Mouse (Mus musculus) C3H10T1/2 (cell line): Measurements from ENCODE around the gene Ctrl. TPM values are rescaled to one million over a fixed set of nuclear protein-coding genes. Genes with fewer than 3 reads are reported as not detected.

Experiments
- polyA plus RNA-seq, 2 experiments: library from polyadenylated mRNA; unstranded; fragments of >200 nt; fragmentation: generic; extraction: Trizol; gene quantifications; one replicate each; pipeline ENCODE4 v1.2.1; 2012; ENCODE audit warnings: missing spikeins in 2 of 2

The Ctrl gene
- 1 to 10 TPM in 1 of 2 experiments, under 1 TPM in 1; 0.04 to 1.2 TPM for polyA plus RNA-seq

DNA sequence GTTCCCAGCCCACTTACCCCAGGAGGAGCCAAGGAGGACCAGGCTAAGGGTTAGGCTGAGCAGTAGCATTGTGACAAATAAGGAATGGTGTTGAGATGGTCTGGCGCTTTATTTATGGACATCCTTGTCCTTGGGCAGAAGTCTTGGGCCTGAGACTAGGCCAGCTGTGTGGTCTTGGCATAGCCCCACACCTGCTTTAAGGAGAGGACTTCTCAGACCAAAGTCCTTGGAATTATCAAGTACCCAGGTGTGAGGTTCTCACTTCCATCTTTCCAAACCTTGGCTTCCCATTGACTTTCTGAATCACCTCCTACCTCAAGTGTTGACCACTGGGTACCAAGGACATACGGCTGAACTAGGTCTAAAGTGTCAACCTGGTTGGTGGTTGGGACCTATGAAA is at the start of gene Ctrl:
Ctrl (minus strand) TSS at position 101 of the 400 bp plus-strand sequence.

DNA sequence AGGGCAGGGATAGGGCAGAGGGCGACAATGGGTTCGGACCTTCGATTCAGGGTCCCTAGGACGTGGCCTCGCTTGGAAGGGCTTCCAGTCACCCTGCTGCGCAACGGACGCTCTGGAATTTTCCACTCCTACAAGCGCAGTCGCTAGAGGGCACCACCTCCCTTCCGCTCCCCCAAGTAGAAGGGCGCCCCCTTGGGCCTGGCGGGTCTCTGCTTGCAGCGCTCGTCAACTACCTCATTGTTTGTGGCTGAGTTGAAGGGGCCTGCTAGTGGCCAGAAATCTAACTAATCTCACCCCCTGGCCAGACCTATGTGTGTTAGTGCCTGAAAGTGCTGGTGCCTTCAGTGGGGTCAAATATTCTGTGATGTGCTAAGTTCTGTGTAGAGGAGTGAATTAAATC is 45.7 kb upstream of the Ctrl start, which contains the start of gene Dpep3:
Dpep3 (minus strand) TSS at position 105 of the 400 bp plus-strand sequence.

DNA sequence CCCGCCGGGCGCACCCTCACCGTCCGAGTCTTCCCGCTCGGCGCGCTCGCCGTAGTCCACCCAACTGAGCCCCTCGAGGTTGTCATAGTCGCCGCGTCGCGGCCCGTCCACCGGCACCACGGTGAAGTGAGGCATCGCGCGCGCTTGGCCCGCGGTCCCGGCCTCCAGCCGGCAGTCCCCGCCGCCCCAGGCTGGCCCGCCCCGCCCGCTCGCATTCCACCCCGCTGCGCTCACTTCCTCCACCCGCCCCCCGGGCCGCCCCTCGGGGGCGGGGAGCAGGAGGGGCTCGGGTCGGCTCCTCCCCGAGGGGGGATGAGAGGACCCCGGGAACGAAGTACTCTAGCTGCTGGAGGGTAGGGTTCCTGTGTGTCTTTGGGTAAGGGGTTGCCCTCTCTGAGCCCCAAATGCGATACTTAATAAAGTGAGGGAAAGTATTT is 32.3 kb upstream of the Ctrl start, which contains the start of gene Slc12a4:
Slc12a4 (minus strand) TSS at position 193 of the 437 bp plus-strand sequence.

DNA sequence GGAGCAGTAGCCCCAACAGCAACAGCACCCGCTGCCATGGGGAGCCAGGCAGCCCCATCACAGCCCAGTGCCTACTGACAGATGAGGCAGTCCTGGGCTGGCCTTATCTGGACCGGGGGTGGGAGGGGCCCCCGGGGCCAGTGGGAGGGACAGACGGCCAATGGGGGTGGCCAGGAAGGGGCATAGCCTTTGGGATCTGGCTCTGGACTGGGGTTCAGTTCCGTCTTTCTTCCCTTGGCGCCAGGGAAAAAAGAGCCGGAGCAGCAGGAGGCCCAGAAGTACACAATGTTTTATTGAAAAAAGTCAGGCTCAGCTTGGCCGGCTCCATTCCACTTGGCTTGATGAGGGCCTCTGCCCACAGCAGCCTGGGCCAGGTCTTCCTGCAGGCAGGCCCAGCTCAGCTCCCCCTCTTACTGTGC is 9.7 kb upstream of the Ctrl start, which contains the start of gene Lcat:
Lcat (minus strand) TSS at position 62 of the 419 bp plus-strand sequence.

DNA sequence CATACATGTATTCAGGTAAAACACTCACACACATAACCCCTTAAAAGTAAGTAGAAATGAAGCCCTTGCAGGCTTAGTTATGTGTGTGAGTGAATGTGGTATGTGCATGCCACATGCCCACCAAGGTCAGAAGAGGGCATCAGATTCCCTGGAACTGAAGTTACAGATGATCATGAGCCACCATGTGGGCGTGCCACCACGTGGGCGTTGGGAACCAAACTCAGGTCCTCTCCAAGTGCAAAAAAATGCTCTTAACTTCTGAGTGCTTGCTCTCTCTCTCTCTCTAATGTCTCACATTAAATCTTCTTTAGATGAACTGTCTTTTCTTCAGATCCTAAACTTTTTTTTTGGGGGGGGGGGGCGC is 4.6 kb upstream of the Ctrl start, which contains the start of gene Psmb10:
Psmb10 (minus strand) TSS at position 139 of the 364 bp plus-strand sequence.

DNA sequence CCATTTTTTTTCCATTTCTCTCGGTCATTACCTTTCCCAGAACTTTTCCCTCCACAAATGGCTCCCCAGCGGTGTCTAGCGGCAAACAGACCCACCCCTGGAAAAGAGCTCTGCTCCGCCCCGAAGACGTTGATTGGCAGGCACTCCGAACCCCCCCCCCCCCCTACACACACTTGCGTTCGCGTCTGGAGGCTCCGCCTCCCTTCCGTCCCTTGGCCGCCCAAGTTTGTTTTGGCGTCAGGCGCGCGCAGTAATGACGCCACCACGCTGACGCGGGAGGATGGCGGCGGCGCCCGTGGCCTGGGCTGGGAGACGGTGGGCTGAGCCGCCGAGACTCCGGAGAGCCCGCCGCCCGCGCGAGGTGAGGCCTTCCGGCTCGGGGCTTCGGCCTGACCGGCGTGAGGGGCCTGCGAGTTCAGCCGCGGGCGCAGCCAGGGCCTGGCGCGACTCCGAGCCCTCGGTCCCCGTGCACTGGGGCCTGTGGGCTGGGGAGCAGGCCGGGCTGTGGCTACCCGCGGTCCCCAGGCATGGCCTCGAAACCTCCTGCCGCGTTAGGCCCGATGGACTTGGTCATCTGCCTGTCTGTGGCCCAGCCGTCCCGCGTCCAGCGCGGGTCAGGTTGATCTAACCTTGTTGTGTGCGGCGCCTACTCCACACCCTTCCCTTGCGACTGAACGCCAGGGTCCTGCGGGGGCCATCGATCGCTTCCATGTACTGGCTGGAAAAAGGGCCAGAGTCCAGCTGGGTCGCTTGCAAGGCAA is 33.3 kb downstream of the Ctrl start, which contains the start of gene Pskh1:
Pskh1 (plus strand) TSS at position 262 of the 761 bp plus-strand sequence.

DNA sequence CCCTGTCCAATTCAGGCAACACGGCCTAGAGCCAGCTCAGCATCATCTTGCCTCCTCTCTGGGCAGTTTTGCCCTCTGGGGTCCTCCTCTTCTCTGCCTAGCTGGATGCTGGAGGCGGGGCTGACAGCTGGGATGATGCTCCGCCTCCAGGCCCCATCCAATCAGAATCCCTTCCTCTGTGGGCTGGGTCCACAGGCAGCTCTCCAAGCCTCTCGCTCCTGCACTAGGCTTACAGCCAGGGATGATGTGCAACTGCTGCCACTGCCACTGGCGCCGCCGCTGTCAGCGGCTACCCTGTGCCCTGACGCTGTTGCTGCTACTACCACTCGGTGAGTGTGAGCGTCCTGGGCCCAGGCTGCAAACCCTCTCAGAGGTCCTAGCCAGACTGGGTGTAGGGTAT is 40.3 kb downstream of the Ctrl start, which contains the start of gene Nrn1l:
Nrn1l (plus strand) TSS at position 229 of the 400 bp plus-strand sequence.

Other genes starting within 250 kb of the Ctrl start
- under 1 TPM; 0.21 to 0.61 TPM for gene Carmil2, start 247.6 kb downstream of the Ctrl start, polyA plus RNA-seq
- 10 to 100 TPM; 50.3 to 70.4 TPM for gene Acd, start 232.8 kb downstream of the Ctrl start, polyA plus RNA-seq
- gene Pard6a, start 232.7 kb downstream of the Ctrl start, polyA plus RNA-seq: 10 to 100 TPM; 15.2 to 30.5 TPM
- under 1 TPM; 0.26 to 0.98 TPM for gene 4933405L10Rik, start 226.2 kb downstream of the Ctrl start, polyA plus RNA-seq
- gene Enkd1, start 225.7 kb downstream of the Ctrl start, polyA plus RNA-seq: 10 to 100 TPM; 21.1 to 27.5 TPM
- gene Gfod2, start 175.2 kb downstream of the Ctrl start, polyA plus RNA-seq: 10 to 100 TPM in 1 of 2 experiments, 1 to 10 TPM in 1; 4.3 to 12.5 TPM
- 10 to 100 TPM in 1 of 2 experiments, 1 to 10 TPM in 1; 2.2 to 14.2 TPM for gene Ranbp10, start 106.5 kb downstream of the Ctrl start, polyA plus RNA-seq
- under 1 TPM; 0.05 to 0.11 TPM for gene Tsnaxip1, start 106.1 kb downstream of the Ctrl start, polyA plus RNA-seq
- 10 to 100 TPM; 26.0 to 44.2 TPM for gene Cenpt, start 80.6 kb downstream of the Ctrl start, polyA plus RNA-seq
- 10 to 100 TPM; 23.9 to 66.2 TPM for gene Thap11, start 78.7 kb downstream of the Ctrl start, polyA plus RNA-seq
- 100 to 1,000 TPM; 122 to 135 TPM for gene Nutf2, start 73.3 kb downstream of the Ctrl start, polyA plus RNA-seq
- gene Edc4, start 53.0 kb downstream of the Ctrl start, polyA plus RNA-seq: 10 to 100 TPM; 11.4 to 33.4 TPM
- 1 to 10 TPM in 1 of 2 experiments, under 1 TPM in 1; 0.33 to 1.8 TPM for gene Nrn1l, start 40.3 kb downstream of the Ctrl start, polyA plus RNA-seq
- gene Pskh1, start 33.4 kb downstream of the Ctrl start, polyA plus RNA-seq: 10 to 100 TPM in 1 of 2 experiments, 1 to 10 TPM in 1; 6.3 to 24.8 TPM
- gene Psmb10, start 4.6 kb upstream of the Ctrl start, polyA plus RNA-seq: 100 to 1,000 TPM in 1 of 2 experiments, 10 to 100 TPM in 1; 93.2 to 114 TPM
- gene Lcat, start 9.5 kb upstream of the Ctrl start, polyA plus RNA-seq: 1 to 10 TPM in 1 of 2 experiments, under 1 TPM in 1; 0.43 to 4.4 TPM
- 10 to 100 TPM; 18.7 to 66.1 TPM for gene Slc12a4, start 32.2 kb upstream of the Ctrl start, polyA plus RNA-seq
- not detected for gene Dpep3, start 45.6 kb upstream of the Ctrl start, polyA plus RNA-seq
- gene Dus2, start 57.5 kb upstream of the Ctrl start, polyA plus RNA-seq: 10 to 100 TPM in 1 of 2 experiments, 1 to 10 TPM in 1; 7.9 to 13.1 TPM
- under 1 TPM; 0.05 to 0.28 TPM for gene Dpep2nb, start 72.1 kb upstream of the Ctrl start, polyA plus RNA-seq
- 10 to 100 TPM; 10.6 to 13.9 TPM for gene Ddx28, start 78.0 kb upstream of the Ctrl start, polyA plus RNA-seq
- 1 to 10 TPM in 1 of 2 experiments, under 1 TPM in 1; 0.91 to 9.6 TPM for gene Nfatc3, start 125.0 kb upstream of the Ctrl start, polyA plus RNA-seq
- under 1 TPM; 0.14 to 0.19 TPM for gene Esrp2, start 203.1 kb upstream of the Ctrl start, polyA plus RNA-seq
- gene Pla2g15, start 216.5 kb upstream of the Ctrl start, polyA plus RNA-seq: 10 to 100 TPM in 1 of 2 experiments, 1 to 10 TPM in 1; 8.0 to 20.9 TPM
- gene Slc7a6, start 235.0 kb upstream of the Ctrl start, polyA plus RNA-seq: 10 to 100 TPM in 1 of 2 experiments, 1 to 10 TPM in 1; 3.5 to 10.8 TPM